Mouse (Mus musculus): Measurements from ENCODE around the gene Zfp853. TPM values are rescaled to one million over a fixed set of nuclear protein-coding genes. Genes with fewer than 3 reads are reported as not detected.

Gene Zfp853
- polyA plus RNA-seq, 1 experiment from 2014 or later, result 0.14 TPM

DNA sequence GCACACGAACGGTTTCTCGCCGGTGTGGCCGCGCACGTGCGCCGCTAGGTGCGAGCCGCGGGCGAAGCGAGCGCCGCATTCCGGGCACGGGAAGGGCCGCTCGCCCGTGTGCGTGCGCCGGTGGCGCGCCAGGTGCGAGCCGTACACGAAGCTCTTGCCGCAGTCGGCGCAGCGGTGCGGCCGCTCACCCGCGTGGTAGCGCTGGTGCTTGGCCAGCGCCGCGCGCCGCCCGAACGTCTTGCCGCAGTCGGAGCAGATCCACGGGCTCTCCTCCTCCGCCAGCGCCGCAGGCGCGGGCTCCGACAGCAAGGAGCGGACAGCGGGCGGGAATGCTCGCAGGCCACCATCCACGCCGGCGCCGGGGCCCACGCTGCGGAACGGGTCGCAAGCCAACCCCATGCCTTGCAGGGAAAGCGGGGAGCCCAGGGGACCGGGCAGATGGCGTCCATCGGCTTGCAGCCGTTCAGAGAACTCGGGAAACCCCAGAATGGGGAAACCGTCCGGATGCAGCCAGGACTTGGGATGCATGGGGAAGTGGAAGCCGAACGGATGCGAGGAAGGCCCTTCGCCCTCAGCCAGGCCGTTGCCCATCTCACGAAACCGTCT is 39.4 kb downstream of the Zfp853 start:
- 11% methylated on average over 72 of the region's 81 CpGs for WGBS
- TF ChIP-seq CTCF (IDR thresholded peaks at IDR 0.05; ENCODE audit: low read depth), result no peak
- DNase-seq (ENCODE audit: low spot score), result no peak
- peak overlapping the region; percentile 37; the same call in 1 of the 2 replicates for H3K9ac ChIP-seq (ENCODE audit: low read depth, low read length)
- peak overlapping the region; percentile 69 for H3K4me2 ChIP-seq (ENCODE audit: low read length)
- no peaks in the 10 kb centered on the region for H3K9me3 ChIP-seq (replicated peaks; ENCODE audit: low read length)
- H3K27me3 ChIP-seq (ENCODE audit: insufficient read depth, low read length), result peaks cover 56% of the 10 kb centered on the region
- H3K27ac ChIP-seq, result no peak overlapping the region
- no peak; the same call in 1 of the 2 replicates for ATAC-seq (replicated peaks; ENCODE audit: low FRiP score, low read depth)
- peak overlapping the region; percentile 41 for H3K4me3 ChIP-seq (replicated peaks; ENCODE audit: low read depth, low read length)
- H3K4me1 ChIP-seq (replicated peaks; ENCODE audit: insufficient read depth, low read length), result peaks cover 20% of the 10 kb centered on the region
- H3K36me3 ChIP-seq (ENCODE audit: insufficient read depth, low read length), result peaks cover 7% of the 10 kb centered on the region; the same call in 1 of the 2 replicates

DNA sequence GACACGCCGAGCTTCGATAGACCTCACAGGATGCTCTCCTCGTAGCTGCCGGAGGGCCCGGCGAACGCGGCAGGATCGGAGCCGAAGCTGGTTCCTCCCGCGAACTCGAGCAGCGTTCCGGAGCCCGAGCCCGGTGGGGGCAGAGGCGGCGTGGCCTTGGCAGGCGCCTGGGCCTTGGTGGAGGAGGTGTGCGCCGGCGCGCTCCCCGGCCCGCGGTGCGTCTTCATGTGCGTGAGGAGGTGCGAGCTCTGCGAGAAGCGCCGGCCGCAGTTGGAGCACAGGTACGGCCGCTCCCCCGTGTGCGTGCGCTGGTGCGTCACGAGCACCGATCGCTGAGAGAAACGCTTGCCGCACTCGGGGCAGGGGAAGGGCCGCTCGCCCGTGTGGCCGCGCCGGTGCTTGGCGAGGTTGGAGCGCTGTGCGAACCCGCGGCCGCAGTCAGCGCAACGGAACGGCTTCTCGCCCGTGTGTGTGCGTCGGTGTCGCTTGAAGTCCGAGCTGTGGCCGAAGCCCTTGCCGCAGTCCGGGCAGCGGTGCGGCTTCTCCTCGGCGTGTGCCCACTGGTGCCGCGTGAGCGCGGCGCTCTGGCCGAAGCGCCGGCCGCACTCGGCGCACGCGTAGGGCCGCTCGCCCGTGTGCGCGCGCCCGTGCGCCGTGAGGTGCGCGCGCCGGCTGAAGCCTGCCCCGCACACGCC is 40.1 kb downstream of the Zfp853 start:
- 4% methylated on average over 86 of the region's 103 CpGs for WGBS
- Histone ChIP-seq H3K9ac (ENCODE audit: low read depth, low read length) (peak overlapping the region; percentile 37; the same call in 1 of the 2 replicates), H3K9me3 (replicated peaks; ENCODE audit: low read length) (no peaks in the 10 kb centered on the region), H3K36me3 (ENCODE audit: insufficient read depth, low read length) (peaks cover 13% of the 10 kb centered on the region; the same call in 1 of the 2 replicates), H3K4me3 (replicated peaks; ENCODE audit: low read depth, low read length) (peak overlapping the region; percentile 41), H3K27ac (no peak overlapping the region), H3K27me3 (ENCODE audit: insufficient read depth, low read length) (peaks cover 56% of the 10 kb centered on the region), H3K4me2 (ENCODE audit: low read length) (peak overlapping the region; percentile 69), H3K4me1 (replicated peaks; ENCODE audit: insufficient read depth, low read length) (peaks cover 20% of the 10 kb centered on the region)
- DNase-seq (ENCODE audit: low spot score), result no peak
- peak; percentile 53 for ATAC-seq (replicated peaks; ENCODE audit: low FRiP score, low read depth)
- TF ChIP-seq CTCF (IDR thresholded peaks at IDR 0.05; ENCODE audit: low read depth), result no peak

DNA sequence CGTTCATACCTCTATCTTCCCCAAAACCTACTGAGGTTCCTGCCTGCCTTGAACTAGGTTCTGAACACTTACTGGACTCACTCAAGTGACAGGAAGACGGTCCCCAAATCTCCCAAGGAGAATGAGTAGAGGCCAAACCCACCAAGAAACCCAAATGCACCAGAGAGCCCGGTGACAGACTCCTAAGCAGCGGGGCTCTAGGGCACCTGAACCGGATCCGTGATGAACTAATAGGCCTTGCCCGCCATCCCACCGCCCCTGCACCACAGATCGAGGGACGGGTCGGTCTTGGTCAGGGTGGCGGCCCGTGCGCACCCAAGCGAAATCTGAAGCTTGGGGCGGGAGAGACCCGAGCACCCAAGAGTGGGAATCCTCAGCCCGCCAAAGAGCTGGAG is 40.6 kb downstream of the Zfp853 start:
- ATAC-seq (replicated peaks; ENCODE audit: low FRiP score, low read depth) (no peak), DNase-seq (ENCODE audit: low spot score) (no peak)
- Histone ChIP-seq H3K27me3 (ENCODE audit: insufficient read depth, low read length) (peaks cover 56% of the 10 kb centered on the region), H3K27ac (no peak overlapping the region), H3K4me3 (replicated peaks; ENCODE audit: low read depth, low read length) (peak overlapping the region; percentile 41), H3K36me3 (ENCODE audit: insufficient read depth, low read length) (peaks cover 19% of the 10 kb centered on the region; the same call in 1 of the 2 replicates), H3K4me2 (ENCODE audit: low read length) (peak overlapping the region; percentile 69), H3K9ac (ENCODE audit: low read depth, low read length) (no peak overlapping the region), H3K4me1 (replicated peaks; ENCODE audit: insufficient read depth, low read length) (peaks cover 20% of the 10 kb centered on the region), H3K9me3 (replicated peaks; ENCODE audit: low read length) (no peaks in the 10 kb centered on the region)
- 26% methylated on average over 18 of the region's 18 CpGs for WGBS
- no peak for TF ChIP-seq CTCF (IDR thresholded peaks at IDR 0.05; ENCODE audit: low read depth)

DNA sequence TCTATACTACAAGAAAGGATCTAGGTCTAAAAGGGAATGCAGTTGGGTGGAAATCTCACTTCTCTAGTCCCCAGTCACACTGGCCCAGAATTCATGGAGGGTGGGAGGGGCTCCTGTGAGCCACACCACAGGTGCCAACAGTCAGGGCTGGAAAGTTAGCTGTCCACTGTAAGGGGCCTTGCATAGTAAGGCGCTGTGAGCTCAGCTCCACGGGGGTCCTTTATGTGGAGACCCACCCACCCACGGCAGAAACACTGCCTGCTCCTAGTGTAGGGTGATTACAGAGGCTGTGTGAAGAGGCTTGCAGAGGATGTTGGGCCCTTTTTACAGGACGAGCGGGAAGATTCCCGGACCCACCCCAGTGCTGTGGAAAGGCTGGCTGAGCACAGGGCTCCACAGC is 41.4 kb downstream of the Zfp853 start:
- TF ChIP-seq CTCF (IDR thresholded peaks at IDR 0.05; ENCODE audit: low read depth), result no peak
- 58% methylated on average over 6 of the region's 6 CpGs for WGBS
- Histone ChIP-seq H3K9ac (ENCODE audit: low read depth, low read length) (no peak overlapping the region), H3K9me3 (replicated peaks; ENCODE audit: low read length) (no peaks in the 10 kb centered on the region), H3K36me3 (ENCODE audit: insufficient read depth, low read length) (peaks cover 19% of the 10 kb centered on the region; the same call in 1 of the 2 replicates), H3K4me2 (ENCODE audit: low read length) (no peak overlapping the region), H3K27ac (no peak overlapping the region), H3K27me3 (ENCODE audit: insufficient read depth, low read length) (peaks cover 53% of the 10 kb centered on the region), H3K4me1 (replicated peaks; ENCODE audit: insufficient read depth, low read length) (peaks cover 20% of the 10 kb centered on the region), H3K4me3 (replicated peaks; ENCODE audit: low read depth, low read length) (no peak overlapping the region)
- DNase-seq (ENCODE audit: low spot score) (no peak), ATAC-seq (replicated peaks; ENCODE audit: low FRiP score, low read depth) (no peak)

DNA sequence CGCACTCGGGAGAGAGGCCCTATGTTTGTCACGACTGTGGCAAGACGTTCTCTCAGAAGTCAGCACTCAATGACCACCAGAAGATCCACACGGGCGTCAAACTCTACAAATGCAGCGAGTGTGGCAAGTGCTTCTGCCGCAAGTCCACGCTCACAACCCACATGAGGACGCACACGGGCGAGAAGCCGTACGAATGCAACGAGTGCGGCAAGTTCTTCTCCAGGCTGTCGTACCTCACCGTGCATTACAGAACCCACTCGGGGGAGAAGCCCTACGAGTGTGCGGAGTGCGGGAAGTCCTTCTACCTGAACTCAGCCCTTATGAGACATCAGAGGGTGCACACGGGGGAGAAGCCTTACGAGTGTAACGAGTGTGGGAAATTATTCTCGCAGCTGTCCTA is 48.5 kb downstream of the Zfp853 start:
- Histone ChIP-seq H3K36me3 (ENCODE audit: insufficient read depth, low read length) (peaks cover 74% of the 10 kb centered on the region), H3K4me2 (ENCODE audit: low read length) (no peak overlapping the region), H3K4me1 (replicated peaks; ENCODE audit: insufficient read depth, low read length) (no peaks in the 10 kb centered on the region), H3K9me3 (replicated peaks; ENCODE audit: low read length) (no peaks in the 10 kb centered on the region), H3K9ac (ENCODE audit: low read depth, low read length) (no peak overlapping the region), H3K27ac (no peak overlapping the region), H3K4me3 (replicated peaks; ENCODE audit: low read depth, low read length) (no peak overlapping the region), H3K27me3 (ENCODE audit: insufficient read depth, low read length) (no peaks in the 10 kb centered on the region)
- no peak for TF ChIP-seq CTCF (IDR thresholded peaks at IDR 0.05; ENCODE audit: low read depth)
- WGBS, result 96% methylated on average over 26 of the region's 26 CpGs
- no peak for ATAC-seq (replicated peaks; ENCODE audit: low FRiP score, low read depth)
- DNase-seq (ENCODE audit: low spot score), result no peak

Other genes starting within 250 kb of the Zfp853 start
- 29.9 and 30.2 TPM in 2 replicates for gene Rnf216, start 180.6 kb downstream of the Zfp853 start, polyA plus RNA-seq (2015; fragmentation: Nextera tagmentation; extraction: Ambion mirVana)
- gene Olfr718-ps1, start 146.0 kb downstream of the Zfp853 start, polyA plus RNA-seq (2015; fragmentation: Nextera tagmentation; extraction: Ambion mirVana), result not detected in 2 replicates
- 6.6 and 7.8 TPM in 2 replicates for gene Rbak, start 112.8 kb downstream of the Zfp853 start, polyA plus RNA-seq (2015; fragmentation: Nextera tagmentation; extraction: Ambion mirVana)
- gene Spdye4b, start 112.6 kb downstream of the Zfp853 start, polyA plus RNA-seq (2015; fragmentation: Nextera tagmentation; extraction: Ambion mirVana), result not detected in 2 replicates
- not detected in 2 replicates for gene Spdye4a, start 66.7 kb downstream of the Zfp853 start, polyA plus RNA-seq (2015; fragmentation: Nextera tagmentation; extraction: Ambion mirVana)
- 9.9 TPM in 2 replicates for gene Zfp12, start 58.5 kb downstream of the Zfp853 start, polyA plus RNA-seq (2015; fragmentation: Nextera tagmentation; extraction: Ambion mirVana)
- 3.1 and 3.4 TPM in 2 replicates for gene Zfp316, start 23.6 kb downstream of the Zfp853 start, polyA plus RNA-seq (2015; fragmentation: Nextera tagmentation; extraction: Ambion mirVana)
- 27.8 and 30.9 TPM in 2 replicates for gene E130309D02Rik, start 21.7 kb upstream of the Zfp853 start, polyA plus RNA-seq (2015; fragmentation: Nextera tagmentation; extraction: Ambion mirVana)
- 87.6 and 91.2 TPM in 2 replicates for gene Zdhhc4, start 35.6 kb upstream of the Zfp853 start, polyA plus RNA-seq (2015; fragmentation: Nextera tagmentation; extraction: Ambion mirVana)
- 0.03 TPM in 1 of 2 replicates, not detected in the other for gene Grid2ip, start 63.7 kb upstream of the Zfp853 start, polyA plus RNA-seq (2015; fragmentation: Nextera tagmentation; extraction: Ambion mirVana)
- 319 and 337 TPM in 2 replicates for gene Kdelr2, start 110.2 kb upstream of the Zfp853 start, polyA plus RNA-seq (2015; fragmentation: Nextera tagmentation; extraction: Ambion mirVana)
- gene Daglb, start 171.0 kb upstream of the Zfp853 start, polyA plus RNA-seq (2015; fragmentation: Nextera tagmentation; extraction: Ambion mirVana), result 4.9 and 5.2 TPM in 2 replicates
- gene Rac1, start 234.4 kb upstream of the Zfp853 start, polyA plus RNA-seq (2015; fragmentation: Nextera tagmentation; extraction: Ambion mirVana), result 453 and 458 TPM in 2 replicates